Mouse (Mus musculus) right cerebral cortex, adult 2 months (tissue): ENCODE measurements around the gene Hist1h4f.
"Not testable (repeated sequence)": the region's sequence is repeated elsewhere in the genome, so short reads cannot be mapped to it uniquely, and the experiment has no call there.

Experiments used
- DNase-seq, 2 experiments: peaks; one replicate each; pipeline ENCODE4 v3.0.0; 2021 to 2022; ENCODE audit warnings: low spot score in 2 of 2

Hist1h4f gene

DNA sequence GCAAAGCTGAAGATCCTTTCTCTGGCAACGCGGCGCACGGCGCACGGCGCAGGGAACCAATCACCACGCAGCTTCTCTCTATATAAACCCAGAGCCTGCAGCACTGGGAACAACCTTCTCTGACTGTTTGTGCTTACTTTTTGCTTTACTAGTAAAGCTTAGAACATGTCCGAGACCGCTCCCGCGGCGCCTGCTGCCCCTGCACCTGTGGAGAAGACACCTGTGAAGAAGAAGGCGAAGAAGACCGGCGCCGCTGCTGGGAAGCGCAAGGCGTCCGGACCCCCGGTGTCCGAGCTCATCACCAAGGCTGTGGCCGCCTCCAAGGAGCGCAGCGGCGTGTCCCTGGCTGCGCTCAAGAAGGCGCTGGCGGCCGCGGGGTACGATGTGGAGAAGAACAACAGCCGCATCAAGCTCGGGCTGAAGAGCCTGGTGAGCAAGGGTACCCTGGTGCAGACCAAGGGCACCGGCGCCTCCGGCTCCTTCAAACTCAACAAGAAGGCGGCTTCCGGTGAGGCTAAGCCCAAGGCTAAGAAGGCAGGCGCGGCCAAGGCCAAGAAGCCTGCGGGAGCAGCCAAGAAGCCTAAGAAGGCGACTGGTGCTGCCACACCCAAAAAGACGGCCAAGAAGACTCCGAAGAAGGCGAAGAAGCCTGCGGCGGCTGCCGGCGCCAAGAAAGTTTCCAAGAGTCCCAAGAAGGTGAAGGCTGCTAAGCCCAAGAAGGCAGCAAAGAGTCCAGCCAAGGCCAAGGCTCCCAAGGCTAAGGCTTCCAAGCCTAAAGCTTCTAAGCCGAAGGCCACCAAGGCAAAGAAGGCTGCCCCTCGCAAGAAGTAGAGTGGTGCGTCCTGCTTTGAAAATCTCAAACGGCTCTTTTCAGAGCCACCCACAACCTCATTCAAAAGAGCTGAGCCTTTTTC lies 3.7 kb upstream of the Hist1h4f start:
- peak; percentile 80 to 86 for DNase-seq

DNA sequence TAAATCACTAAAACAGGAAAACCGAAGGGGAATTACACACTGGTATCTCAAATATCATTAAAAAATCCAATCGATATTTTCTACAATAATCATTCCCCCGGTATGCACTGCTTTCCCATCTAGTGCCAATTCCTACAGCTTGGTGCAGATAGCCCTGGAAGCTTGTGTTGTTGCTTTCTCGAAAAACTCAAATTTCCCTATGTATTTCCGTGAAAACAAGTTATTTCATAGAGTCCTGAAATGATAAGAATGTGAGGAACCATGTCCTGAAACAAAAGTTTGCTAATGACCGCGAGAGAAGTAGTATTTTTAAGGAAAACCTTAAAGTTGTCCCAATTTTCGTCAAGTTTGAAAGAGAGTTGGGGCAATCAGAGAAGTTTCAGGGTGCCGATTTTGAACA lies 2.9 kb upstream of the Hist1h4f start:
- no peak for DNase-seq

GRCm38 (mm10) chr13:23552962-23553361 lies 1.5 kb upstream of the Hist1h4f start, which contains the start of gene Hist1h1d:
TSS of gene Hist1h1d (plus strand) at chr13:23553262.
- no peak for DNase-seq

- DNase-seq = no peak
Observed at GRCm38 (mm10) chr13:23551931-23552914, 775 bp upstream of the Hist1h4f start.

DNA sequence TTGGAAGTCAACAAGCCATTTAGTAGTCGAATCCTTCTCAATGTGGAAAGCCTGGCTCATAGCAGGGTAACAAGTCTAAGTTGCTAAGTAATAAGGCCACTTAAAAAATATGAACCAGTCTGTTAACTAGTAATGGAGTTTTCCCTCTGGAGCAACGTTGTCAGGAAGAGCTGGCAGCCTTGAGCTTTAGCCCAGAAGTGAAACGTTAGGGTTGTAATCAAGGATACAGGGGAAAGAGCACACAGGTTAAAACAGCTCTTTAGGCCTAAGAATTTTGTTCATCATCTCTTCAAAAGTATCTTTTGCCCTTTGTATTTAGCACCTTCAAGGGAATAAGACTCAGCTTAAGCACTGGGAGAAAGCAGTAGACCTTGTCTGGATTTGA lies 695 bp downstream of the Hist1h4f start:
- no peak for DNase-seq

GRCm38 (mm10) chr13:23546694-23547093 lies 4.8 kb downstream of the Hist1h4f start:
- DNase-seq = no peak

GRCm38 (mm10) chr13:23544787-23545120 lies 6.7 kb downstream of the Hist1h4f start:
- DNase-seq = peak in 1 of 2 experiments; percentile 42

DNA sequence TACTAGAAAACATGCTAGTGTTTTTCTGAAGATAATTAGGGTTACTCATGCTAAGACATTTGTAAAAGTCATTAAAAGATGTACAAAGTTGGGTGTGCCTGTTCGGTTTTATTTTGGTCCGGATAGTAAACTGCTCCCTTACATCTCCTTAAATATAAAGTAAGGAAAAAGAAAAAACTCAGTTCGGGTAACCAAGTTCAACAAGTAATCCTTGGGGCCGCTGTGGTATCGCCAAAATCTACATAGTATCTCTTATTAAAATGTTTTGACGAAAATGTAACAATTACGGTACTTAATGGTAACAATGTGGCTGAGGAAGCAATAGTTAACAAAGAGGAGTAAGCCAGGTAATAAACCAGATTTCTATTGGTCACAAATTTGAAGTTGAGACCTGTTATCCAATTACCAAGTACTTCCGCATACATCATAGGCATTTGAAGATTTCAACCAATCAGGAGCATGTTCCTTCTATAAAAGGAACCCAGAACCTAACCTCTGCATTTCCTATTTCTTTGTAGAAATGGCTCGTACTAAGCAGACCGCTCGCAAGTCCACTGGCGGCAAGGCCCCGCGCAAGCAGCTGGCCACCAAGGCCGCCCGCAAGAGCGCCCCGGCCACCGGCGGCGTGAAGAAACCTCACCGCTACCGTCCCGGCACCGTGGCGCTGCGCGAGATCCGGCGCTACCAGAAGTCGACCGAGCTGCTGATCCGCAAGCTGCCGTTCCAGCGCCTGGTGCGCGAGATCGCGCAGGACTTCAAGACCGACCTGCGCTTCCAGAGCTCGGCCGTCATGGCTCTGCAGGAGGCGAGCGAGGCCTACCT lies 7.3 kb downstream of the Hist1h4f start, which contains the start of gene Hist1h3f:
Gene Hist1h3f (plus strand): TSS at position 88 of the 822 bp plus-strand sequence.
- DNase-seq = peak; percentile 75 to 80

DNA sequence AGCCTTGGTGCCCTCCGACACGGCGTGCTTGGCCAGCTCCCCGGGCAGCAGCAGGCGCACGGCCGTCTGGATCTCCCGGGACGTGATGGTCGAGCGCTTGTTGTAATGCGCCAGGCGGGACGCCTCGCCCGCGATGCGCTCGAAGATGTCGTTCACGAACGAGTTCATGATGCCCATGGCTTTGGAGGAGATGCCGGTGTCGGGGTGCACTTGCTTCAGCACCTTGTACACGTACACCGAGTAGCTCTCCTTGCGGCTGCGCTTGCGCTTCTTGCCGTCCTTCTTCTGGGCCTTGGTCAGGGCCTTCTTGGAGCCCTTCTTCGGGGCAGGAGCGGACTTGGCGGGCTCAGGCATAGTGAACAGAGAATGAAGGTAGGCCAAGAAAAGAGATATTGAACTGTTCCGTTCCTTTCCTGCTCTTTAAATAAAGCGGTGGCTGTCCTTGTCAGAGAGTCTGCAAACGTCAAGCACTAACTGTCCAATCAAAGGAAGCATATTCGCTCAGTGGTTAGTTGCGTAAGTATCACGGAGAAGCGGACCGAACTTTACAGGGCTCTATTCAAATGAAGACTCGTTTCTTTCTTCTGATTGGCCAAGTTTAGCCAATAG lies 8.3 kb downstream of the Hist1h4f start, which contains the start of gene Hist1h2bh:
Gene Hist1h2bh (minus strand): TSS at position 394 of the 609 bp plus-strand sequence.
- DNase-seq = peak; percentile 72 to 79

GRCm38 (mm10) chr13:23542225-23542980 lies 9.0 kb downstream of the Hist1h4f start:
- not testable (repeated sequence) for DNase-seq

DNA sequence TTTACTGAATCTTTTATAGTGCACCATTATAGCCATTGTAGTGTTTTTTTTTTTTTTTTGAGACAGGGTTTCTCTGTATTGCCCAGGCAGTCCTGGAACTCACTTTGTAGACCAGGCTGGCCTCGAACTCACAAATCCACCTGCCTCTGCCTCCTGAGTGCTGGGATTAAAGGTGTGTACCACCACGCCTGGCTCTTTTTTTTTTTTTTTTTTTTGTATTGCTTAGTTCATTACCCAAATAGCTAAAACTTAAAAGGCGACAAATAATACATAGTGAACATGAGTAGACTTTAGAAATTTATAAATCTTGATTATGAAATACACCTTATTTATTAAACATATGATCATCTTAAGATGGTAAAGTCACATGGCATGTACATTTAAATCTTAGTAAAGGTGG lies 10.0 kb downstream of the Hist1h4f start:
- DNase-seq = no peak

DNA sequence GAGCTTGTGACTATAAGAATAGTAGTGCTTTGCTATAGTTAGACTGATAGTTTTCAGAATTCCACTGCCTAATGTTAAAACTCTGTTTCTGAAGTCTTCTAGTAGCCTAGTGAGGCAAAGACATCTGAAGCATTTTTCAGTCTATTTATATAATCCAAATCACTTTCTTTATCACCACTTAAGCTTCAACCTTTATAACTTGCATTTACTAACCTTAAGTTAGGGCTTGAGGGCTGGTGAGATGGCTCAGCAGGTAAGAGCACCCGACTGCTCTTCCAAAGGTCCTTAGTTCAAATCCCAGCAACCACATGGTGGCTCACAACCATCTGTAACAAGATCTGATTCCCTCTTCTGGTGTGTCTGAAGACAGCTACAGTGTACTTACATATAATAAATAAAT lies 11.6 kb downstream of the Hist1h4f start:
- DNase-seq = not testable (repeated sequence)

- no peak for DNase-seq
Observed at GRCm38 (mm10) chr13:23538249-23538648, 13.2 kb downstream of the Hist1h4f start.

GRCm38 (mm10) chr13:23537006-23537710 lies 14.3 kb downstream of the Hist1h4f start:
- no peak for DNase-seq

- DNase-seq = no peak
Observed at GRCm38 (mm10) chr13:23536076-23536822, 15.2 kb downstream of the Hist1h4f start.

DNA sequence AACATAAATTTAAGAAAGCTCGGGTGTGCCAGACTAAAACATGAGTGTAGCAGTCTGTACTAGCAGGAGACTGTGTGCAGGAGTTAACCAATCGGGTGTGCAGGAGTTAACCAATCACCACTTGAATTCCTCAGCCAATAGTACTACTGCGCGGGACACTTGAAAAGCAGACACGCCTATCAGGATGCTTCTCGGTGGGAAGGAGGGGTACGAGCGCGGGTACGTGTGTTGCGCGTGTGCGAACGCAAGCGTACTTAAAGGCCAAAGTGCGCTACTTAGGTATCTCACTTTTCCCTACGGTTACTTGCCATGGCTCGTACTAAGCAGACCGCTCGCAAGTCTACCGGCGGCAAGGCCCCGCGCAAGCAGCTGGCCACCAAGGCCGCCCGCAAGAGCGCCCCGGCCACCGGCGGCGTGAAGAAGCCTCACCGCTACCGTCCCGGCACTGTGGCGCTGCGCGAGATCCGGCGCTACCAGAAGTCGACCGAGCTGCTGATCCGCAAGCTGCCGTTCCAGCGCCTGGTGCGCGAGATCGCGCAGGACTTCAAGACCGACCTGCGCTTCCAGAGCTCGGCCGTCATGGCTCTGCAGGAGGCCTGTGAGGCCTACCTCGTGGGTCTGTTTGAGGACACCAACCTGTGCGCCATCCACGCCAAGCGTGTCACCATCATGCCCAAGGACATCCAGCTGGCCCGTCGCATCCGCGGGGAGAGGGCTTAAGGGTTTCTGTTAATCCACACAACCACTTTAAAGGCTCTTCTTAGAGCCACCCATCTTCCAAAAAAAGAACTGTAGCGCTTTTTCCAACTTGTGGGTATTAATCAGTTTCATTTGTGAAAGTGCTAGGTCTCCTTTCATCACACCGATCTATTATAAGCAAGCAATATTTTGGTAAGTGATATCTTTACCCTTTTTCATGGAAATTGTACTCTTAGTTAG lies 16.0 kb downstream of the Hist1h4f start, which contains the start of gene Hist1h3g:
Gene Hist1h3g (plus strand): TSS at position 286 of the 939 bp plus-strand sequence.
- peak; percentile 95 for DNase-seq

DNA sequence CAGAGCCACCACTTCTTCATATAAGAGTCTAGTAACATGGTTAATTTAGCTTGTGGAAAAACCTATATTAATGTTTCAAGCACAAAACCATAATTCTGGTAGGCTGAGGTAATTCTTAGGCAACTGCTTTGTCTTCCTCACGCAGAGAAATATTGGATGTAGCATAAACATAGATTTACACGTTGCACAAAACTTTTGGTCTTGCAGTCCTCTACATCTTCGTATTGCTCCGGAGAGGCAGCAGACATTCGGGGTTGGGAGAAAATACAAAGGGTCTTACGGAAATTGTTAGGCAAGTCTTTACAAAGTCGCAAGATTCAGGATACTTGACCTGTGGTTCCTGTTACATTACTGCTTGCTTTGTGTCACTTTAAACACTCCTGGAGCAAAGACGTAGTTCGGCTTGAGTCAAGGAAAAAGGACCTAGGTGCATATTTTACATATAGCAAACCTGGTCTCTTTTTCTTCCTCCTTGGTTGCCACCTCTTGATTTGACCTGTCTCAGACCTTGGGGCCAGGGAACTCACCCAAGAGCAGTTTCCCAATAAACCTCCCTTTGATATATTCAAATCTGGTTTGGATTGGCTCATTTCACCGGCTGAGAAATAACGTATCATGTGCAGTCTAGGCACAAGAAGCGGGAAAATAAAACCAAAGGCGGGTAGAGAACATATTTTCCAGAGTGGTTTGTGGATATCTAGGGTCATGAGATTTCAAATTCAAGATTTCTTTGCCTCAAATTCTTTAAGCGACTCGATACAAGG lies 16.9 kb downstream of the Hist1h4f start:
- DNase-seq = peak; percentile 26 to 34
